Mouse (Mus musculus): Measurements from ENCODE around the gene Cep41.

Gene Cep41

GRCm38 (mm10) chr6:30673764-30674561, 19.6 kb downstream of the Cep41 start:
- no peak for DNase-seq

GRCm38 (mm10) chr6:30671696-30672095, 21.9 kb downstream of the Cep41 start:
- peak; percentile 21 for DNase-seq

GRCm38 (mm10) chr6:30667585-30667984, 26.0 kb downstream of the Cep41 start:
- no peak for DNase-seq

GRCm38 (mm10) chr6:30666043-30666442, 27.5 kb downstream of the Cep41 start:
- DNase-seq, result no peak

GRCm38 (mm10) chr6:30665296-30665695, 28.3 kb downstream of the Cep41 start:
- no peak for DNase-seq

- DNase-seq, result no peak
Observed at GRCm38 (mm10) chr6:30664776-30665175, 28.8 kb downstream of the Cep41 start.

- no peak for DNase-seq
Observed at GRCm38 (mm10) chr6:30658619-30659018, 34.9 kb downstream of the Cep41 start.

- no peak for DNase-seq
Observed at GRCm38 (mm10) chr6:30657279-30657678, 36.3 kb downstream of the Cep41 start.

- DNase-seq, result no peak
Observed at GRCm38 (mm10) chr6:30654932-30655331, 38.6 kb downstream of the Cep41 start.

GRCm38 (mm10) chr6:30654402-30654859, 39.1 kb downstream of the Cep41 start:
- DNase-seq, result no peak

- DNase-seq, result no peak
Observed at GRCm38 (mm10) chr6:30653518-30653917, 40.0 kb downstream of the Cep41 start.

- DNase-seq, result no peak
Observed at GRCm38 (mm10) chr6:30652425-30653188, 40.9 kb downstream of the Cep41 start.

- no peak for DNase-seq
Observed at GRCm38 (mm10) chr6:30649651-30650296, 43.8 kb downstream of the Cep41 start.

GRCm38 (mm10) chr6:30645379-30645778, 48.2 kb downstream of the Cep41 start:
- DNase-seq, result no peak

GRCm38 (mm10) chr6:30644462-30644861, 49.1 kb downstream of the Cep41 start:
- no peak for DNase-seq

- no peak for DNase-seq
Observed at GRCm38 (mm10) chr6:30643694-30644460, 49.7 kb downstream of the Cep41 start.

- no peak for DNase-seq
Observed at GRCm38 (mm10) chr6:30638674-30639268, 54.8 kb downstream of the Cep41 start, which contains the start of gene Cpa1. TSS of gene Cpa1 (plus strand) at chr6:30639218.

- DNase-seq, result no peak
Observed at GRCm38 (mm10) chr6:30636186-30636842, 57.2 kb downstream of the Cep41 start.

GRCm38 (mm10) chr6:30635361-30635862, 58.1 kb downstream of the Cep41 start:
- DNase-seq, result no peak

GRCm38 (mm10) chr6:30629989-30630388, 63.6 kb downstream of the Cep41 start:
- DNase-seq, result no peak

GRCm38 (mm10) chr6:30628152-30628551, 65.4 kb downstream of the Cep41 start:
- no peak for DNase-seq
